Mouse (Mus musculus) kidney, adult 2 months (tissue): ENCODE data around the gene H2-Ab1.

ENCODE experiments used
- CTCF ChIP-seq: fragments of 200-500 bp; conservative IDR thresholded peaks from 2 replicates; pipeline ENCODE4 v1.5.1; 2011; ENCODE audit warnings: low read depth, mild to moderate bottlenecking, control low read depth, low read length, moderate library complexity, mixed read lengths; ENCODE audit not compliant: insufficient read depth, insufficient read length
- POLR2A ChIP-seq: fragments of 200-500 bp; IDR thresholded peaks from one replicate; pipeline ENCODE4 v1.6.1; 2011; ENCODE audit warnings: low read depth, low read length, control low read depth

DNA sequence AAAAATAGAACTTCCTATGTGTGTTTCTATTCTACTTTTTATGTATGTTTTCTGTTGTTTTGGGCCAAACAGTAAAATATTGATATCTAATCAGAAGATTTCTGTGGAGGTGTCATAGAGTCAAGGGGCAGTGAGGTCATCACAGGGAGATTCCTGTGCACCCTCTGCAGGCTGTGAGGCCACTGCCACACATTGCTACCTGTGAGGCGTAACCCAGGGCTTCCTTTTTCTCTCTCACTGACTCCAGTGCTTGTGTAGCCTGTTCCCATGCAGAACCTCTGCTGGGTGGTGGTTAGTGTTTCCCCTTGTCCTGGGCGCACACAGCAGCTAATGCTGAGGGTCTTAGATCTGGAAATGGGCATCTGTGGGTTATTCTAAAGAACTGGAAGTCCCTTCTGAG lies 48.9 kb downstream of the H2-Ab1 start:
- TF ChIP-seq CTCF (no peak), POLR2A (no peak)
